In the genomic region with DNA sequence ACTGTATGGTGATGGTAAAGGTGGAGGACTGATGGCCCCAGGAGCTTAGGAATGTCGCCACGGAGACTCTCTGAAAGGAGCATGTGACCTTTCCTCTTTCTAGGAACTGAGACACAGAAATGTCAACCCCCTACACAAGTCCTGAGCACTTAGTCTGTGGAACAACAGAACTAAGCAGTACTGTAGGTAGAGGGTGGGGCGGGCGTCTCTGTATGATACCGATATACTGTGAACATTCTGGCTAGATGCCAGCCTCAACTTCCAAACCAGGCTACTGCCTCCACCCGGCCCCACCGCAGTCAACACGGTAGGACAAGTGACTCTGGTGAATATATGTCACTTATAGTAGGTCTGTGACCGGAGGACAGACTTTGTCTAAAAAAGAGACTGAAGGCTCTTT, we compare ENCODE assay signal across 11 mouse cellular contexts. TPM values are rescaled to one million over a fixed set of nuclear protein-coding genes. Genes with fewer than 3 reads are reported as not detected.
DNase-seq lines count a peak whose midpoint lies in the region; ATAC-seq lines count a peak whose summit lies in the region.
"Had no signal": no experiment of that assay in that cellular context is flagged by ENCODE, and none has a peak within 500 bp of the region (broad histone marks: within the 10 kb centered on the region; RNA-seq: fewer than 3 reads in every experiment).

No protein-coding gene starts in this region.

- H3K4me3 ChIP-seq in liver, embryonic 16.5 days (ENCODE audit: low read depth, low read length): no peak overlapping the region

- ATAC-seq in liver, embryonic 16.5 days (ENCODE audit: low read depth): peak; percentile 43

- 42% methylated on average over 9 of the region's 9 CpGs for WGBS in liver, embryonic 16.5 days (ENCODE audit: insufficient replicate concordance)

- H3K27me3 ChIP-seq in liver, embryonic 16.5 days (ENCODE audit: control insufficient read depth, insufficient read depth, low read depth, low read length): no peaks in the 10 kb centered on the region

- H3K9ac ChIP-seq in liver, embryonic 16.5 days (ENCODE audit: low read depth, low read length): no peak overlapping the region

- peak overlapping the region; percentile 21 for H3K4me2 ChIP-seq in liver, embryonic 16.5 days (ENCODE audit: low read depth, low read length)

- peak; percentile 10 for DNase-seq in cerebellum, adult 9-11 months
- DNase-seq in cerebellum, postnatal 4 days (ENCODE audit: low spot score in 2 of 2): no peak
- peak; percentile 4 for DNase-seq in ovary, postnatal 36 days (ENCODE audit: low spot score)
- no peak for DNase-seq in ovary, postnatal 14 days (ENCODE audit: low spot score)
- DNase-seq in yolk sac, embryonic 10.5 days (ENCODE audit: low spot score): peak; percentile 47
- no peak for DNase-seq in embryo, embryonic 9.5 days (ENCODE audit: extremely low spot score)
- no peak for DNase-seq in embryo, embryonic 11 days
- DNase-seq: cerebellum, adult 2 months; kidney, postnatal 4 days; right cerebral cortex, postnatal 14 days had no signal

- no peaks in the 10 kb centered on the region for H3K9me3 ChIP-seq in liver, embryonic 16.5 days (replicated peaks; ENCODE audit: control insufficient read depth, low read length)

- peak overlapping the region; percentile 4 for H3K27ac ChIP-seq in liver, embryonic 16.5 days (ENCODE audit: low read length)

- H3K4me1 ChIP-seq in liver, embryonic 16.5 days (ENCODE audit: control insufficient read depth, low read depth, low read length): peaks cover 54% of the 10 kb centered on the region

- H3K36me3 ChIP-seq in liver, embryonic 16.5 days (ENCODE audit: control insufficient read depth, insufficient read depth): peaks cover under 1% of the 10 kb centered on the region; the same call in 1 of the 2 replicates

RNA-seq across cellular contexts. Expression of a gene that starts 5.2 kb away (rescaled TPM):
- 3.6 and 4.1 TPM in 2 replicates for polyA plus RNA-seq in liver, embryonic 16.5 days (2015; fragmentation: Nextera tagmentation; extraction: Ambion mirVana)

RNA-seq across cellular contexts. Expression of a gene that starts 40.1 kb away (rescaled TPM):
- polyA plus RNA-seq in liver, embryonic 16.5 days (2015; fragmentation: Nextera tagmentation; extraction: Ambion mirVana): 18.6 and 19.7 TPM in 2 replicates

RNA-seq across cellular contexts. Expression of a gene that starts 40.5 kb away (rescaled TPM):
- 1.5 and 2.0 TPM in 2 replicates for polyA plus RNA-seq in liver, embryonic 16.5 days (2015; fragmentation: Nextera tagmentation; extraction: Ambion mirVana)

RNA-seq across cellular contexts. Expression of a gene that starts 55.3 kb away (rescaled TPM):
- 57.6 and 63.2 TPM in 2 replicates for polyA plus RNA-seq in liver, embryonic 16.5 days (2015; fragmentation: Nextera tagmentation; extraction: Ambion mirVana)

Comparison
In these comparisons a context has a peak if more than half of its experiments do, and no peak if none do; other contexts are left out.
1. DNase-seq: peak in cerebellum, adult 9-11 months (single experiment), ovary, postnatal 36 days (single experiment) and yolk sac, embryonic 10.5 days (single experiment); none in cerebellum, postnatal 4 days (0 of 2), ovary, postnatal 14 days (single experiment), embryo, embryonic 9.5 days (single experiment) and embryo, embryonic 11 days (single experiment).